ENCODE assay signal across 20 mouse cellular contexts in genomic region chr17:62378868-62379417, GRCm38 (mm10).
DNase-seq lines count a peak whose midpoint lies in the region; ATAC-seq and TF ChIP-seq lines count a peak whose summit lies in the region.
"Had no signal": no experiment of that assay in that cellular context is flagged by ENCODE, and none has a peak within 500 bp of the region (broad histone marks: within the 10 kb centered on the region; RNA-seq: fewer than 3 reads in every experiment).

No protein-coding gene starts in this region.

- no peaks in the 10 kb centered on the region for H3K4me1 ChIP-seq in kidney, postnatal 0 days (replicated peaks; ENCODE audit: insufficient read depth, low read length)
- H3K4me1 ChIP-seq in kidney, embryonic 14.5 days (ENCODE audit: control insufficient read depth, insufficient read depth, low read length): no peaks in the 10 kb centered on the region
- no peaks in the 10 kb centered on the region for H3K4me1 ChIP-seq in hindbrain, postnatal 0 days (ENCODE audit: insufficient read depth, low read length)
- peaks cover 5% of the 10 kb centered on the region; the same call in 1 of the 2 replicates for H3K4me1 ChIP-seq in embryonic facial prominence, embryonic 10.5 days
- H3K4me1 ChIP-seq: embryonic facial prominence, embryonic 15.5 days; forebrain, embryonic 13.5 days; heart, embryonic 13.5 days; hindbrain, embryonic 12.5 days; intestine, embryonic 15.5 days had no signal

- H3K27me3 ChIP-seq in kidney, postnatal 0 days (ENCODE audit: insufficient read depth, low read length): no peaks in the 10 kb centered on the region
- no peaks in the 10 kb centered on the region for H3K27me3 ChIP-seq in kidney, embryonic 14.5 days (ENCODE audit: control insufficient read depth, insufficient read depth, low read length)
- H3K27me3 ChIP-seq in Patski: no peaks in the 10 kb centered on the region
- H3K27me3 ChIP-seq in hindbrain, postnatal 0 days (ENCODE audit: insufficient read depth, low read length): no peaks in the 10 kb centered on the region
- H3K27me3 ChIP-seq in embryonic facial prominence, embryonic 10.5 days (replicated peaks; ENCODE audit: low read depth, poor library complexity, severe bottlenecking): no peaks in the 10 kb centered on the region
- H3K27me3 ChIP-seq: embryonic facial prominence, embryonic 15.5 days; forebrain, embryonic 13.5 days; heart, embryonic 13.5 days; hindbrain, embryonic 12.5 days; intestine, embryonic 15.5 days had no signal

- no peak overlapping the region for H3K4me3 ChIP-seq in kidney, postnatal 0 days (replicated peaks; ENCODE audit: low read depth, low read length)
- H3K4me3 ChIP-seq in kidney, embryonic 14.5 days (ENCODE audit: low read length): no peak overlapping the region
- H3K4me3 ChIP-seq in hindbrain, postnatal 0 days (ENCODE audit: low read length): no peak overlapping the region
- H3K4me3 ChIP-seq in embryonic facial prominence, embryonic 10.5 days: no peak overlapping the region
- H3K4me3 ChIP-seq: embryonic facial prominence, embryonic 15.5 days; forebrain, embryonic 13.5 days; heart, embryonic 13.5 days; hindbrain, embryonic 12.5 days; intestine, embryonic 15.5 days had no signal

- peak; percentile 21; the same call in 1 of the 2 replicates for TF ChIP-seq CTCF in kidney, postnatal 0 days (IDR thresholded peaks at IDR 0.05; ENCODE audit: low read depth)
- TF ChIP-seq CTCF in Patski (IDR thresholded peaks at IDR 0.05): peak; percentile 60
- no peak for TF ChIP-seq CTCF in hindbrain, postnatal 0 days (IDR thresholded peaks at IDR 0.05; ENCODE audit: low read depth)

- H3K9me3 ChIP-seq in kidney, postnatal 0 days (replicated peaks; ENCODE audit: low read length): no peaks in the 10 kb centered on the region
- H3K9me3 ChIP-seq in kidney, embryonic 14.5 days (ENCODE audit: control insufficient read depth, low read length): no peaks in the 10 kb centered on the region
- H3K9me3 ChIP-seq in hindbrain, postnatal 0 days (ENCODE audit: low read length): no peaks in the 10 kb centered on the region
- no peaks in the 10 kb centered on the region for H3K9me3 ChIP-seq in embryonic facial prominence, embryonic 10.5 days
- H3K9me3 ChIP-seq: embryonic facial prominence, embryonic 15.5 days; forebrain, embryonic 13.5 days; heart, embryonic 13.5 days; hindbrain, embryonic 12.5 days; intestine, embryonic 15.5 days had no signal

- 76% methylated on average over 8 of the region's 8 CpGs for WGBS in kidney, postnatal 0 days
- 87% methylated on average over 8 of the region's 8 CpGs for WGBS in kidney, embryonic 14.5 days
- 91% methylated on average over 8 of the region's 8 CpGs for WGBS in hindbrain, postnatal 0 days
- 90% methylated on average over 8 of the region's 8 CpGs for WGBS in embryonic facial prominence, embryonic 10.5 days

- POLR2A ChIA-PET in Patski (lab: Charles Lee): no interaction called here

- CTCF ChIA-PET in Patski (lab: Charles Lee): interaction anchor here (0.9 to 3.7 kb wide), 3 partner anchors 10 to 239 kb away, joined by 3 to 21 read pairs (median 4); no protein-coding TSS in a partner anchor

- H3K36me3 ChIP-seq in kidney, postnatal 0 days (ENCODE audit: insufficient read depth, low read length): no peaks in the 10 kb centered on the region
- H3K36me3 ChIP-seq in kidney, embryonic 14.5 days (ENCODE audit: control insufficient read depth, insufficient read depth, low read length): no peaks in the 10 kb centered on the region
- no peaks in the 10 kb centered on the region for H3K36me3 ChIP-seq in hindbrain, postnatal 0 days (ENCODE audit: insufficient read depth, low read length)
- H3K36me3 ChIP-seq in embryonic facial prominence, embryonic 10.5 days (replicated peaks): no peaks in the 10 kb centered on the region
- H3K36me3 ChIP-seq: embryonic facial prominence, embryonic 15.5 days; heart, embryonic 13.5 days; hindbrain, embryonic 12.5 days; intestine, embryonic 15.5 days had no signal

- no peak for ATAC-seq in kidney, postnatal 0 days (replicated peaks; ENCODE audit: low FRiP score, low read depth)
- no peak for ATAC-seq in kidney, embryonic 14.5 days (ENCODE audit: low FRiP score, low TSS enrichment)
- peak; percentile 84 for ATAC-seq in Patski
- no peak for ATAC-seq in hindbrain, postnatal 0 days
- ATAC-seq: forebrain, embryonic 13.5 days; forebrain, postnatal 0 days; intestine, embryonic 15.5 days had no signal

- H3K27ac ChIP-seq in kidney, postnatal 0 days: no peak overlapping the region
- no peak overlapping the region for H3K27ac ChIP-seq in kidney, embryonic 14.5 days (ENCODE audit: low read depth, low read length)
- no peak overlapping the region for H3K27ac ChIP-seq in hindbrain, postnatal 0 days
- H3K27ac ChIP-seq in embryonic facial prominence, embryonic 10.5 days (replicated peaks): no peak overlapping the region
- H3K27ac ChIP-seq: embryonic facial prominence, embryonic 15.5 days; forebrain, embryonic 13.5 days; heart, embryonic 13.5 days; hindbrain, embryonic 12.5 days; intestine, embryonic 15.5 days had no signal

- in situ Hi-C loops in Patski (cut with MboI; ENCODE audit: low pct_unique_long_range_greater_than_20kb): no loop called here

- H3K9ac ChIP-seq in kidney, postnatal 0 days (ENCODE audit: low read depth, low read length): no peak overlapping the region
- no peak overlapping the region for H3K9ac ChIP-seq in kidney, embryonic 14.5 days (ENCODE audit: low read depth, low read length)
- H3K9ac ChIP-seq in hindbrain, postnatal 0 days (replicated peaks; ENCODE audit: low read length): no peak overlapping the region
- H3K9ac ChIP-seq: embryonic facial prominence, embryonic 15.5 days; forebrain, embryonic 13.5 days; forebrain, postnatal 0 days; heart, embryonic 13.5 days; hindbrain, embryonic 12.5 days; intestine, embryonic 15.5 days had no signal

- DNase-seq in kidney, postnatal 0 days (ENCODE audit: low spot score): no peak
- DNase-seq in 3T3-L1 (ENCODE audit: low read depth, low spot score) (peak; percentile 76), Patski (ENCODE audit: low read depth, low spot score) (no peak)
- peak; percentile 2 for DNase-seq in skeletal muscle tissue, adult 2 months (ENCODE audit: low read depth, low spot score)
- DNase-seq in hindbrain, postnatal 0 days (ENCODE audit: low spot score): no peak
- no peak for DNase-seq in embryonic facial prominence, embryonic 10.5 days (ENCODE audit: low spot score)
- DNase-seq in right cerebral cortex, adult 18-20 months: no peak
- DNase-seq: adrenal gland, adult 8-10 months; adrenal gland, postnatal 36 days; cerebellum, adult 2 months; cerebellum, postnatal 10 days; forebrain, postnatal 0 days; gastrocnemius, postnatal 14 days; heart, postnatal 4 days had no signal

- no peak overlapping the region for H3K4me2 ChIP-seq in kidney, postnatal 0 days (ENCODE audit: low read length)
- H3K4me2 ChIP-seq in kidney, embryonic 14.5 days (replicated peaks; ENCODE audit: low read depth, low read length): no peak overlapping the region
- no peak overlapping the region for H3K4me2 ChIP-seq in hindbrain, postnatal 0 days (ENCODE audit: low read depth, low read length)
- H3K4me2 ChIP-seq: embryonic facial prominence, embryonic 15.5 days; forebrain, embryonic 13.5 days; heart, embryonic 13.5 days; hindbrain, embryonic 12.5 days; intestine, embryonic 15.5 days had no signal

Comparison
In these comparisons a context has a peak if more than half of its experiments do, and no peak if none do; other contexts are left out.
1. DNase-seq: peak in 3T3-L1 (single experiment) and skeletal muscle tissue, adult 2 months (single experiment); none in kidney, postnatal 0 days (single experiment), Patski (single experiment), hindbrain, postnatal 0 days (single experiment), embryonic facial prominence, embryonic 10.5 days (single experiment) and right cerebral cortex, adult 18-20 months (single experiment).